Mouse (Mus musculus) kidney, adult 2 months (tissue): ENCODE data around the gene Acot7.

Source experiments
- CTCF ChIP-seq: fragments of 200-500 bp; conservative IDR thresholded peaks from 2 replicates; pipeline ENCODE4 v1.5.1; 2011; ENCODE audit warnings: low read depth, mild to moderate bottlenecking, control low read depth, low read length, moderate library complexity, mixed read lengths; ENCODE audit not compliant: insufficient read depth, insufficient read length
- POLR2A ChIP-seq: fragments of 200-500 bp; IDR thresholded peaks from one replicate; pipeline ENCODE4 v1.6.1; 2011; ENCODE audit warnings: low read depth, low read length, control low read depth

- TF ChIP-seq CTCF (no peak), POLR2A (no peak)
Measured at GRCm38 (mm10) chr4:152227749-152228527, 50.0 kb downstream of the Acot7 start.
